Mouse (Mus musculus): ENCODE measurements around the gene Slc39a10. TPM values are rescaled to one million over a fixed set of nuclear protein-coding genes. Genes with fewer than 3 reads are reported as not detected.

The Slc39a10 gene
- polyA plus RNA-seq, 1 experiment from 2014 or later = 4.5 TPM

GRCm38 (mm10) chr1:46863434-46863833 is 29.2 kb downstream of the Slc39a10 start:
- Histone ChIP-seq H3K4me1 (replicated peaks) (no peaks in the 10 kb centered on the region), H3K4me2 (no peak overlapping the region), H3K4me3 (replicated peaks) (no peak overlapping the region), H3K9ac (no peak overlapping the region), H3K27me3 (no peaks in the 10 kb centered on the region), H3K36me3 (no peaks in the 10 kb centered on the region), H3K9me3 (replicated peaks) (no peaks in the 10 kb centered on the region), H3K27ac (no peak overlapping the region)
- no peak for DNase-seq
- 68% methylated on average over 2 of the region's 2 CpGs for WGBS (ENCODE audit: insufficient replicate concordance)
- ATAC-seq (ENCODE audit: low read depth) = no peak

GRCm38 (mm10) chr1:46860082-46860481 is 32.6 kb downstream of the Slc39a10 start:
- Histone ChIP-seq H3K4me3 (replicated peaks) (no peak overlapping the region), H3K4me2 (no peak overlapping the region), H3K4me1 (replicated peaks) (no peaks in the 10 kb centered on the region), H3K27me3 (no peaks in the 10 kb centered on the region), H3K27ac (no peak overlapping the region), H3K36me3 (no peaks in the 10 kb centered on the region), H3K9ac (no peak overlapping the region), H3K9me3 (replicated peaks) (no peaks in the 10 kb centered on the region)
- WGBS (ENCODE audit: insufficient replicate concordance) = 26% methylated on average over 1 of the region's 1 CpGs
- DNase-seq (no peak), ATAC-seq (ENCODE audit: low read depth) (no peak)

GRCm38 (mm10) chr1:46858579-46858978 is 34.1 kb downstream of the Slc39a10 start:
- Histone ChIP-seq H3K27me3 (no peaks in the 10 kb centered on the region), H3K9ac (no peak overlapping the region), H3K36me3 (no peaks in the 10 kb centered on the region), H3K9me3 (replicated peaks) (no peaks in the 10 kb centered on the region), H3K4me1 (replicated peaks) (peaks cover 10% of the 10 kb centered on the region), H3K27ac (no peak overlapping the region), H3K4me3 (replicated peaks) (no peak overlapping the region), H3K4me2 (no peak overlapping the region)
- DNase-seq (no peak), ATAC-seq (ENCODE audit: low read depth) (no peak)
- WGBS (ENCODE audit: insufficient replicate concordance) = 59% methylated on average over 5 of the region's 5 CpGs

GRCm38 (mm10) chr1:46856498-46856897 is 36.2 kb downstream of the Slc39a10 start:
- Histone ChIP-seq H3K27me3 (no peaks in the 10 kb centered on the region), H3K9ac (no peak overlapping the region), H3K4me2 (no peak overlapping the region), H3K4me3 (replicated peaks) (no peak overlapping the region), H3K9me3 (replicated peaks) (no peaks in the 10 kb centered on the region), H3K4me1 (replicated peaks) (peaks cover 21% of the 10 kb centered on the region), H3K27ac (no peak overlapping the region), H3K36me3 (no peaks in the 10 kb centered on the region)
- WGBS (ENCODE audit: insufficient replicate concordance) = 40% methylated on average over 4 of the region's 4 CpGs
- no peak for DNase-seq
- ATAC-seq (ENCODE audit: low read depth) = no peak

GRCm38 (mm10) chr1:46854036-46854900 is 38.4 kb downstream of the Slc39a10 start:
- WGBS (ENCODE audit: insufficient replicate concordance) = 30% methylated on average over 18 of the region's 18 CpGs
- Histone ChIP-seq H3K9ac (peak overlapping the region; percentile 72), H3K4me2 (peak overlapping the region; percentile 91), H3K4me3 (replicated peaks) (peak overlapping the region; percentile 90), H3K27me3 (no peaks in the 10 kb centered on the region), H3K27ac (peak overlapping the region; percentile 85), H3K36me3 (no peaks in the 10 kb centered on the region), H3K9me3 (replicated peaks) (no peaks in the 10 kb centered on the region), H3K4me1 (replicated peaks) (peaks cover 34% of the 10 kb centered on the region)
- no peak for ATAC-seq (ENCODE audit: low read depth)
- DNase-seq = no peak

GRCm38 (mm10) chr1:46853317-46854035 is 39.2 kb downstream of the Slc39a10 start:
- Histone ChIP-seq H3K27ac (peak overlapping the region; percentile 92), H3K27me3 (no peaks in the 10 kb centered on the region), H3K9ac (peak overlapping the region; percentile 95), H3K9me3 (replicated peaks) (no peaks in the 10 kb centered on the region), H3K4me3 (replicated peaks) (peak overlapping the region; percentile 90), H3K4me2 (peak overlapping the region; percentile 91), H3K36me3 (no peaks in the 10 kb centered on the region), H3K4me1 (replicated peaks) (peaks cover 34% of the 10 kb centered on the region)
- DNase-seq = peak; percentile 88
- WGBS (ENCODE audit: insufficient replicate concordance) = under 1% methylated on average over 86 of the region's 86 CpGs
- peak; percentile 93 for ATAC-seq (ENCODE audit: low read depth)

- WGBS (ENCODE audit: insufficient replicate concordance) = under 1% methylated on average over 61 of the region's 75 CpGs
- Histone ChIP-seq H3K4me2 (peak overlapping the region; percentile 91), H3K9ac (peak overlapping the region; percentile 95), H3K27ac (peak overlapping the region; percentile 92), H3K4me3 (replicated peaks) (peak overlapping the region; percentile 90), H3K36me3 (no peaks in the 10 kb centered on the region), H3K27me3 (no peaks in the 10 kb centered on the region), H3K4me1 (replicated peaks) (peaks cover 34% of the 10 kb centered on the region), H3K9me3 (replicated peaks) (no peaks in the 10 kb centered on the region)
- peak; percentile 8; the same call in 1 of the 2 replicates for ATAC-seq (ENCODE audit: low read depth)
- peak; percentile 9 for DNase-seq
Observed at GRCm38 (mm10) chr1:46852600-46853272, 39.9 kb downstream of the Slc39a10 start.

- H3K4me1 ChIP-seq (replicated peaks) = peaks cover 34% of the 10 kb centered on the region
- H3K9me3 ChIP-seq (replicated peaks) = no peaks in the 10 kb centered on the region
- H3K36me3 ChIP-seq = no peaks in the 10 kb centered on the region
- WGBS (ENCODE audit: insufficient replicate concordance) = 2% methylated on average over 4 of the region's 4 CpGs
- no peaks in the 10 kb centered on the region for H3K27me3 ChIP-seq
- H3K4me3 ChIP-seq (replicated peaks) = peak overlapping the region; percentile 90
- peak overlapping the region; percentile 92 for H3K27ac ChIP-seq
- peak overlapping the region; percentile 91 for H3K4me2 ChIP-seq
- ATAC-seq (ENCODE audit: low read depth) (no peak), DNase-seq (no peak)
- H3K9ac ChIP-seq = peak overlapping the region; percentile 95
Observed at GRCm38 (mm10) chr1:46852216-46852599, 40.4 kb downstream of the Slc39a10 start.

GRCm38 (mm10) chr1:46851586-46851985 is 41.1 kb downstream of the Slc39a10 start:
- Histone ChIP-seq H3K9me3 (replicated peaks) (no peaks in the 10 kb centered on the region), H3K4me1 (replicated peaks) (peaks cover 34% of the 10 kb centered on the region), H3K9ac (no peak overlapping the region), H3K36me3 (no peaks in the 10 kb centered on the region), H3K4me3 (replicated peaks) (0 out of 2 replicates have a peak overlapping the region, but pooled peaks have one; percentile 1), H3K27ac (no peak overlapping the region), H3K4me2 (peak overlapping the region; percentile 28), H3K27me3 (no peaks in the 10 kb centered on the region)
- ATAC-seq (ENCODE audit: low read depth) (no peak), DNase-seq (no peak)
- WGBS (ENCODE audit: insufficient replicate concordance) = 35% methylated on average over 4 of the region's 4 CpGs

- Histone ChIP-seq H3K4me2 (no peak overlapping the region), H3K4me3 (replicated peaks) (no peak overlapping the region), H3K27me3 (no peaks in the 10 kb centered on the region), H3K27ac (no peak overlapping the region), H3K9me3 (replicated peaks) (no peaks in the 10 kb centered on the region), H3K36me3 (no peaks in the 10 kb centered on the region), H3K9ac (no peak overlapping the region), H3K4me1 (replicated peaks) (peaks cover 32% of the 10 kb centered on the region)
- ATAC-seq (ENCODE audit: low read depth) = no peak
- peak; percentile 17 for DNase-seq
- WGBS (ENCODE audit: insufficient replicate concordance) = 58% methylated on average over 1 of the region's 1 CpGs
Observed at GRCm38 (mm10) chr1:46849758-46850157, 42.9 kb downstream of the Slc39a10 start.

- no peak overlapping the region for H3K27ac ChIP-seq
- no peak overlapping the region for H3K4me3 ChIP-seq (replicated peaks)
- H3K4me1 ChIP-seq (replicated peaks) = peaks cover 4% of the 10 kb centered on the region; the same call in 1 of the 2 replicates
- no peak overlapping the region for H3K4me2 ChIP-seq
- no peaks in the 10 kb centered on the region for H3K36me3 ChIP-seq
- ATAC-seq (ENCODE audit: low read depth) = no peak
- 53% methylated on average over 5 of the region's 5 CpGs for whole genome bisulfite sequencing (ENCODE audit: insufficient replicate concordance)
- H3K27me3 ChIP-seq = no peaks in the 10 kb centered on the region
- no peak overlapping the region for H3K9ac ChIP-seq
- DNase-seq = no peak
- H3K9me3 ChIP-seq (replicated peaks) = no peaks in the 10 kb centered on the region
Observed at GRCm38 (mm10) chr1:46845221-46845620, 47.4 kb downstream of the Slc39a10 start.

Measured in liver, embryonic 13.5 days (tissue).